Comparison of ENCODE assay signal across 8 mouse cellular contexts in the genomic region with DNA sequence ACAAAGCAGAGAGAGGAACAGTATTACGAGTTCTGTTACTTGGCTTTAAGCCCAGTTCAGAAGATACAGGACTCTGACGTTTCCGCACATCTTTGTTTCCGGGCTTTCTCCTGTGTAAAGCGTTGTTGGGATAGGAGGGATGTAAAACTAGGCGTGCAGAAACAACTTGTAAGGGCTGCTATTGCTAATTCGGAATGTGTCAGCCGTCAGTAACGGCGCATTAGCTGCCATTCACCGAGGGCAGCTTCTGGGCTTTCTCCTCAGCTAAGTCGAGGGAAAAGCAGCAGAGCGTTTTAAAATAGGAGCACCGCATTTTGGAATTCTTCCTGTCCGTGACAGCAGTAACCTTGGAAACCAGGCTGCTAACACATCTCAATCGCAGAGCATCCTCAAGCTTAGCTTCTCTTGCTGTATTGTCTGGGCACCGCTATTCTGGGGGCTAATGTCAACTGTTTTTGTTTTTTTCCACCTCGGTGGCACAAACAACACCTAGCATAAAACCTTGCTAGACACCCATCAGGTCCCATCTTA. TPM values are rescaled to one million over a fixed set of nuclear protein-coding genes. Genes with fewer than 3 reads are reported as not detected.
A peak's percentile ranks its signal among the peaks of the same experiment; 100 is the strongest.
DNase-seq lines count a peak whose midpoint lies in the region; ATAC-seq and TF ChIP-seq lines count a peak whose summit lies in the region.

No protein-coding gene starts in this region.

- peak in 1 of 2 experiments; percentile 24 for DNase-seq in heart, adult 2 months
- no peak for DNase-seq in heart, postnatal 4 days
- peak; percentile 80 for DNase-seq in brain, embryonic 14.5 days (ENCODE audit: low read depth)
- DNase-seq in heart, embryonic 10.5 days (ENCODE audit: low spot score) = no peak
- peak; percentile 56 for DNase-seq in kidney, postnatal 0 days (ENCODE audit: low spot score)
- no peak for DNase-seq in urinary bladder, postnatal 14 days (ENCODE audit: low spot score)

- H3K27ac ChIP-seq in heart, adult 2 months = no peak overlapping the region; the same call in 1 of the 2 replicates
- peak overlapping the region; percentile 91 for H3K27ac ChIP-seq in heart, embryonic 10.5 days
- H3K27ac ChIP-seq in kidney, postnatal 0 days = peak overlapping the region; percentile 63; the same call in 1 of the 2 replicates
- no peak overlapping the region for H3K27ac ChIP-seq in liver, embryonic 15.5 days (replicated peaks)
- peak overlapping the region; percentile 77 for H3K27ac ChIP-seq in neural tube, embryonic 12.5 days

- intact Hi-C loops in heart, adult 2 months (cut with DNase I) = no loop called here

- no peaks in the 10 kb centered on the region for H3K36me3 ChIP-seq in heart, adult 2 months (ENCODE audit: control insufficient read depth, insufficient read depth, low read length)
- H3K36me3 ChIP-seq in heart, embryonic 10.5 days = 0 out of 2 replicates have a peak, but pooled peaks cover 5% of the 10 kb centered on the region
- no peaks in the 10 kb centered on the region for H3K36me3 ChIP-seq in kidney, postnatal 0 days (ENCODE audit: insufficient read depth, low read length)
- H3K36me3 ChIP-seq in liver, embryonic 15.5 days (replicated peaks) = no peaks in the 10 kb centered on the region
- H3K36me3 ChIP-seq in neural tube, embryonic 12.5 days = no peaks in the 10 kb centered on the region

- WGBS in heart, adult 2 months = 2% methylated on average over 18 of the region's 18 CpGs
- 7% methylated on average over 18 of the region's 18 CpGs for WGBS in heart, embryonic 10.5 days
- WGBS in kidney, postnatal 0 days = under 1% methylated on average over 18 of the region's 18 CpGs
- WGBS in liver, embryonic 15.5 days (ENCODE audit: insufficient replicate concordance) = 5% methylated on average over 18 of the region's 18 CpGs
- WGBS in neural tube, embryonic 12.5 days = under 1% methylated on average over 18 of the region's 18 CpGs

- no peaks in the 10 kb centered on the region for H3K9me3 ChIP-seq in heart, embryonic 10.5 days
- H3K9me3 ChIP-seq in kidney, postnatal 0 days (replicated peaks; ENCODE audit: low read length) = no peaks in the 10 kb centered on the region
- H3K9me3 ChIP-seq in liver, embryonic 15.5 days (replicated peaks) = no peaks in the 10 kb centered on the region
- H3K9me3 ChIP-seq in neural tube, embryonic 12.5 days = no peaks in the 10 kb centered on the region

- H3K4me1 ChIP-seq in heart, adult 2 months (ENCODE audit: control insufficient read depth, insufficient read depth, low read length) = peaks cover 2% of the 10 kb centered on the region
- peaks cover 7% of the 10 kb centered on the region for H3K4me1 ChIP-seq in heart, embryonic 10.5 days
- H3K4me1 ChIP-seq in kidney, postnatal 0 days (replicated peaks; ENCODE audit: insufficient read depth, low read length) = 0 out of 2 replicates have a peak, but pooled peaks cover 3% of the 10 kb centered on the region
- peaks cover 25% of the 10 kb centered on the region for H3K4me1 ChIP-seq in liver, embryonic 15.5 days (replicated peaks)
- peaks cover 13% of the 10 kb centered on the region for H3K4me1 ChIP-seq in neural tube, embryonic 12.5 days

- ATAC-seq in kidney, postnatal 0 days (replicated peaks; ENCODE audit: low FRiP score, low read depth) = no peak
- ATAC-seq in liver, embryonic 15.5 days (ENCODE audit: insufficient read depth) = no peak
- peak; percentile 77 for ATAC-seq in neural tube, embryonic 12.5 days (ENCODE audit: low FRiP score, low read depth)

- peak overlapping the region; percentile 52 for H3K9ac ChIP-seq in heart, adult 2 months (ENCODE audit: low read depth, low read length)
- peak overlapping the region; percentile 88 for H3K9ac ChIP-seq in kidney, postnatal 0 days (ENCODE audit: low read depth, low read length)
- H3K9ac ChIP-seq in liver, embryonic 15.5 days = 0 out of 2 replicates have a peak overlapping the region, but pooled peaks have one; percentile 39
- H3K9ac ChIP-seq in neural tube, embryonic 12.5 days = peak overlapping the region; percentile 81

- TF ChIP-seq CTCF in heart, adult 2 months (IDR thresholded peaks at IDR 0.05) = no peak
- no peak for TF ChIP-seq CTCF in brain, embryonic 14.5 days (IDR thresholded peaks at IDR 0.05; ENCODE audit: borderline replicate concordance, extremely low read depth, insufficient read depth, insufficient read length)
- no peak for TF ChIP-seq CTCF in kidney, postnatal 0 days (IDR thresholded peaks at IDR 0.05; ENCODE audit: low read depth)

- no peak for TF ChIP-seq EP300 in heart, adult 2 months (IDR thresholded peaks at IDR 0.05; ENCODE audit: insufficient read depth, low read depth, low read length)

- H3K27me3 ChIP-seq in heart, adult 2 months (ENCODE audit: control insufficient read depth, insufficient read depth, low read length) = no peaks in the 10 kb centered on the region
- no peaks in the 10 kb centered on the region for H3K27me3 ChIP-seq in heart, embryonic 10.5 days (ENCODE audit: insufficient read depth, poor library complexity, severe bottlenecking)
- no peaks in the 10 kb centered on the region for H3K27me3 ChIP-seq in kidney, postnatal 0 days (ENCODE audit: insufficient read depth, low read length)
- H3K27me3 ChIP-seq in liver, embryonic 15.5 days = peaks cover 33% of the 10 kb centered on the region
- H3K27me3 ChIP-seq in neural tube, embryonic 12.5 days (replicated peaks) = no peaks in the 10 kb centered on the region

- H3K79me2 ChIP-seq in heart, adult 2 months (replicated peaks; ENCODE audit: control insufficient read depth, insufficient read depth, low read length) = no peaks in the 10 kb centered on the region

- H3K4me3 ChIP-seq in heart, adult 2 months = peak overlapping the region; percentile 77
- H3K4me3 ChIP-seq in heart, embryonic 10.5 days = peak overlapping the region; percentile 88
- H3K4me3 ChIP-seq in kidney, postnatal 0 days (replicated peaks; ENCODE audit: low read depth, low read length) = peak overlapping the region; percentile 83
- H3K4me3 ChIP-seq in liver, embryonic 15.5 days (replicated peaks) = peak overlapping the region; percentile 69
- H3K4me3 ChIP-seq in neural tube, embryonic 12.5 days = peak overlapping the region; percentile 85

- peak overlapping the region; percentile 94 for H3K4me2 ChIP-seq in kidney, postnatal 0 days (ENCODE audit: low read length)
- H3K4me2 ChIP-seq in liver, embryonic 15.5 days = peak overlapping the region; percentile 96
- peak overlapping the region; percentile 81 for H3K4me2 ChIP-seq in neural tube, embryonic 12.5 days (replicated peaks)

- no peak for TF ChIP-seq POLR2A in heart, adult 2 months (IDR thresholded peaks at IDR 0.05; ENCODE audit: insufficient read depth, low read depth, low read length)
- TF ChIP-seq POLR2A in brain, embryonic 14.5 days (IDR thresholded peaks at IDR 0.05; ENCODE audit: borderline replicate concordance, extremely low read depth, insufficient read depth, insufficient read length, poor library complexity, severe bottlenecking) = no peak

RNA-seq across cellular contexts. Expression of gene Casc4, which starts 0.6 kb away (rescaled TPM):
- 10 to 100 TPM in 1 of 2 experiments, 1 to 10 TPM in 1; 7.8 to 10.8 TPM for total RNA-seq in heart, adult 2 months (2021)
- polyA plus RNA-seq in heart, adult 2 months (2012; rRNA removed) = 2.9 and 3.3 TPM in 2 replicates
- total RNA-seq in heart, postnatal 4 days (2021) = 10 to 100 TPM; 28.7 to 30.0 TPM
- polyA plus RNA-seq in brain, embryonic 14.5 days (2012; rRNA removed) = 22.3 and 42.0 TPM in 2 replicates
- polyA plus RNA-seq in heart, embryonic 10.5 days (2016; fragmentation: Nextera tagmentation; extraction: Ambion mirVana) = 16.1 and 18.9 TPM in 2 replicates
- 21.3 and 23.2 TPM in 2 replicates for polyA plus RNA-seq in kidney, postnatal 0 days (2015; fragmentation: Nextera tagmentation; extraction: Ambion mirVana)
- polyA plus RNA-seq in liver, embryonic 15.5 days (2015; fragmentation: Nextera tagmentation; extraction: Ambion mirVana) = 2.8 and 3.9 TPM in 2 replicates
- 31.6 and 36.0 TPM in 2 replicates for polyA plus RNA-seq in neural tube, embryonic 12.5 days (2016; fragmentation: Nextera tagmentation; extraction: Ambion mirVana)

RNA-seq across cellular contexts. Expression of gene Frmd5, which starts 59.2 kb away (rescaled TPM):
- 100 to 1,000 TPM; 124 to 245 TPM for total RNA-seq in heart, adult 2 months (2021)
- polyA plus RNA-seq in heart, adult 2 months (2012; rRNA removed) = 197 and 281 TPM in 2 replicates
- total RNA-seq in heart, postnatal 4 days (2021) = 100 to 1,000 TPM; 161 to 204 TPM
- polyA plus RNA-seq in brain, embryonic 14.5 days (2012; rRNA removed) = 69.1 and 69.4 TPM in 2 replicates
- 17.0 and 27.5 TPM in 2 replicates for polyA plus RNA-seq in heart, embryonic 10.5 days (2016; fragmentation: Nextera tagmentation; extraction: Ambion mirVana)
- 0.37 and 0.42 TPM in 2 replicates for polyA plus RNA-seq in kidney, postnatal 0 days (2015; fragmentation: Nextera tagmentation; extraction: Ambion mirVana)
- 0.08 and 0.13 TPM in 2 replicates for polyA plus RNA-seq in liver, embryonic 15.5 days (2015; fragmentation: Nextera tagmentation; extraction: Ambion mirVana)
- 26.8 and 29.7 TPM in 2 replicates for polyA plus RNA-seq in neural tube, embryonic 12.5 days (2016; fragmentation: Nextera tagmentation; extraction: Ambion mirVana)

Comparison
In these comparisons a context has a peak if more than half of its experiments do, and no peak if none do; other contexts are left out.
1. H3K27ac ChIP-seq: peak in heart, embryonic 10.5 days (single experiment), kidney, postnatal 0 days (single experiment) and neural tube, embryonic 12.5 days (single experiment); none in heart, adult 2 months (single experiment) and liver, embryonic 15.5 days (single experiment).
2. DNase-seq: peak in brain, embryonic 14.5 days (single experiment) and kidney, postnatal 0 days (single experiment); none in heart, postnatal 4 days (single experiment), heart, embryonic 10.5 days (single experiment) and urinary bladder, postnatal 14 days (single experiment).
3. RNA of gene Frmd5, which starts 59.2 kb away (polyA plus RNA-seq): 197 to 281 TPM in heart, adult 2 months, 69.1 to 69.4 TPM in brain, embryonic 14.5 days, 26.8 to 29.7 TPM in neural tube, embryonic 12.5 days and 17.0 to 27.5 TPM in heart, embryonic 10.5 days; 0.37 to 0.42 TPM in kidney, postnatal 0 days and 0.08 to 0.13 TPM in liver, embryonic 15.5 days; every median in the first group is over 10 times any median in the second.
4. Peak in every context shown above with its lines, with median percentiles within 50 percentile points of each other: H3K4me3 ChIP-seq, H3K9ac ChIP-seq and H3K4me2 ChIP-seq.